Mouse (Mus musculus): ENCODE measurements around the gene Ifit1bl1. TPM values are rescaled to one million over a fixed set of nuclear protein-coding genes. Genes with fewer than 3 reads are reported as not detected.
"Not testable (repeated sequence)": the region's sequence is repeated elsewhere in the genome, so short reads cannot be mapped to it uniquely, and the experiment has no call there.

Ifit1bl1 gene
- 0.06 TPM in 1 of 2 replicates, not detected in the other for polyA plus RNA-seq (2012; ENCODE audit: insufficient read depth, low replicate concordance)

GRCm38 (mm10) chr19:34601888-34602287 is at the start of gene Ifit1bl1:
Gene Ifit1bl1, minus strand, starts transcription at chr19:34601956.
- H3K27me3 ChIP-seq (replicated peaks); H3K9me3 ChIP-seq; H3K36me3 ChIP-seq (replicated peaks; ENCODE audit: low read length); H3K4me1 ChIP-seq; H3K4me3 ChIP-seq (replicated peaks): not testable (repeated sequence)

- Histone ChIP-seq H3K9me3 (no peaks in the 10 kb centered on the region), H3K4me3 (replicated peaks) (peak overlapping the region; percentile 51), H3K36me3 (replicated peaks; ENCODE audit: low read length) (peaks cover 18% of the 10 kb centered on the region), H3K27me3 (replicated peaks) (no peaks in the 10 kb centered on the region), H3K4me1 (peaks cover 55% of the 10 kb centered on the region)
- no peak for TF ChIP-seq GATA1 (IDR thresholded peaks at IDR 0.05; ENCODE audit: borderline replicate concordance, low read length)
- no peak for TF ChIP-seq FLI1 (IDR thresholded peaks at IDR 0.05; ENCODE audit: low read length)
These were observed 49.2 kb upstream of the Ifit1bl1 start for GRCm38 (mm10) chr19:34650997-34651396.

- no peak for TF ChIP-seq GATA1 (IDR thresholded peaks at IDR 0.05; ENCODE audit: borderline replicate concordance, low read length)
- TF ChIP-seq FLI1 (IDR thresholded peaks at IDR 0.05; ENCODE audit: low read length) = no peak
- peaks cover 18% of the 10 kb centered on the region for H3K36me3 ChIP-seq (replicated peaks; ENCODE audit: low read length)
- no peaks in the 10 kb centered on the region for H3K9me3 ChIP-seq
- no peaks in the 10 kb centered on the region for H3K27me3 ChIP-seq (replicated peaks)
- H3K4me1 ChIP-seq = peaks cover 54% of the 10 kb centered on the region
- no peak overlapping the region for H3K4me3 ChIP-seq (replicated peaks)
These were observed 48.5 kb upstream of the Ifit1bl1 start for GRCm38 (mm10) chr19:34650276-34650675.

DNA sequence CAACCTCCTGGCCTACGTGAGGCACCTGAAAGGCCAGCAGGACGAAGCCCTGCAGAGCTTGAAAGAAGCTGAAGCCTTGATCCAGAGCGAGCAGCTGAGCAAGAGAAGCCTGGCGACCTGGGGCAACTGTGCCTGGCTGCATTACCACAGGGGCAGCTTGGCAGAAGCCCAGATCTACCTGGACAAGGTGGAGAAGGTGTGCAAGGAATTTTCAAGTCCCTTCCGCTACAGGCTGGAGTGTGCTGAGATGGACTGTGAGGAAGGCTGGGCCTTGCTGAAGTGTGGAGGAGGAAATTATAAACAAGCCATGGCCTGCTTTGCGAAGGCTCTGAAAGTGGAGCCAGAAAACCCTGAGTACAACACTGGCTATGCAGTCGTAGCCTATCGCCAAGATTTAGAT is 45.9 kb upstream of the Ifit1bl1 start:
- not testable (repeated sequence) for H3K4me3 ChIP-seq (replicated peaks); H3K27me3 ChIP-seq (replicated peaks); H3K9me3 ChIP-seq
- peaks cover 43% of the 10 kb centered on the region for H3K4me1 ChIP-seq
- H3K36me3 ChIP-seq (replicated peaks; ENCODE audit: low read length) = peaks cover 18% of the 10 kb centered on the region

DNA sequence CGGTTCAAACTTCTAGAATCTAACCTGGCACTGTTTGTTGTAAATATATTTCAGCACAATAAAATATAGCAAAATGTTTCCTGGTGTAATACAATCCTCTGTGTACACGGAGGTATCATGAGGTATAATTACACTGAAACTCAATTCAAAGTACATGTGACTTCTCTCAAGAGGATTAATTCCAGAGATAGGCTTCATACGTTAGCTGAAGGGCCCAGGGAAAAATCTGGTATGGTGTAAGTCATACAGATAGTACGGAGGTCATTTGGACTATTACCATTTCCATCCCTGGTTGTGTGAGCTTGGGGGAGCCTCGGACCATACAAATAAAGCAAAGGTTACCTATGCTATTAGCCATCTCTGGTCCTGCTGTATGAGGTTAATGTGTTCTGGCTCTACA is 40.9 kb upstream of the Ifit1bl1 start:
- H3K27me3 ChIP-seq (replicated peaks) = peaks cover 3% of the 10 kb centered on the region
- H3K4me1 ChIP-seq = peaks cover 47% of the 10 kb centered on the region
- no peak overlapping the region for H3K4me3 ChIP-seq (replicated peaks)
- H3K9me3 ChIP-seq = no peaks in the 10 kb centered on the region
- peaks cover 2% of the 10 kb centered on the region for H3K36me3 ChIP-seq (replicated peaks; ENCODE audit: low read length)
- TF ChIP-seq GATA1 (IDR thresholded peaks at IDR 0.05; ENCODE audit: borderline replicate concordance, low read length) = no peak
- TF ChIP-seq FLI1 (IDR thresholded peaks at IDR 0.05; ENCODE audit: low read length) = no peak

- peaks cover 3% of the 10 kb centered on the region for H3K27me3 ChIP-seq (replicated peaks)
- H3K9me3 ChIP-seq = no peaks in the 10 kb centered on the region
- TF ChIP-seq GATA1 (IDR thresholded peaks at IDR 0.05; ENCODE audit: borderline replicate concordance, low read length) (no peak), FLI1 (IDR thresholded peaks at IDR 0.05; ENCODE audit: low read length) (no peak)
- H3K4me3 ChIP-seq (replicated peaks) = peak within 1 kb of the TSS; percentile 90
- H3K36me3 ChIP-seq (replicated peaks; ENCODE audit: low read length) = no peaks in the 10 kb centered on the region
- peaks cover 44% of the 10 kb centered on the region for H3K4me1 ChIP-seq
These were observed 38.9 kb upstream of the Ifit1bl1 start, which contains the start of the genes Ifit1bl2 and Ifit1 for GRCm38 (mm10) chr19:34640623-34641022. Gene Ifit1bl2, minus strand, starts transcription at chr19:34640743. Gene Ifit1, plus strand, starts transcription at chr19:34640871.

GRCm38 (mm10) chr19:34636933-34637557 is 35.3 kb upstream of the Ifit1bl1 start:
- TF ChIP-seq FLI1 (IDR thresholded peaks at IDR 0.05; ENCODE audit: low read length) = no peak
- TF ChIP-seq GATA1 (IDR thresholded peaks at IDR 0.05; ENCODE audit: borderline replicate concordance, low read length) = no peak
- H3K4me3 ChIP-seq (replicated peaks) = no peak overlapping the region
- H3K27me3 ChIP-seq (replicated peaks) = peaks cover 3% of the 10 kb centered on the region
- no peaks in the 10 kb centered on the region for H3K36me3 ChIP-seq (replicated peaks; ENCODE audit: low read length)
- no peaks in the 10 kb centered on the region for H3K9me3 ChIP-seq
- peaks cover 43% of the 10 kb centered on the region for H3K4me1 ChIP-seq

GRCm38 (mm10) chr19:34633484-34633883 is 31.7 kb upstream of the Ifit1bl1 start:
- H3K4me1 ChIP-seq = peaks cover 11% of the 10 kb centered on the region
- TF ChIP-seq FLI1 (IDR thresholded peaks at IDR 0.05; ENCODE audit: low read length) (no peak), GATA1 (IDR thresholded peaks at IDR 0.05; ENCODE audit: borderline replicate concordance, low read length) (no peak)
- no peaks in the 10 kb centered on the region for H3K36me3 ChIP-seq (replicated peaks; ENCODE audit: low read length)
- no peak overlapping the region for H3K4me3 ChIP-seq (replicated peaks)
- no peaks in the 10 kb centered on the region for H3K27me3 ChIP-seq (replicated peaks)
- no peaks in the 10 kb centered on the region for H3K9me3 ChIP-seq

DNA sequence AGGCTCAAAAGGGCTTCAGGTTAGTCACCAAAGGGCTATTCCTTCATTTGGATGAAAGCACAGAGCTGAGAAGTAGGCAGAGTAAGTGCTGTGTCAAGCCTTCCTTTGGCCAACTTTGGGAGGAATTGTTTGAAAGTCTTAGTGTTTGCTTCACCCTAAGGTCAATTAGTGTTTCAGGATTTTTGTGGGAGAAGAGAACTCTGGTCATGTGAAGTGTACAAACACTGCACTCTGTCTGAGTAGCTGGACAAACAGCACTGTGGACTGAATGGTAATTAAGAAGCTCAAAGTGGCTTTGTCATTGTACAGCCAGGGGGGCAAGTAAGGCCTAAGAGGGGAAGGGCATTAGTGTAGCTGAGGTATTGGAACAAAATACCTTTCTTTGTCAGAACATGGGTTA is 29.7 kb upstream of the Ifit1bl1 start:
- no peak for TF ChIP-seq FLI1 (IDR thresholded peaks at IDR 0.05; ENCODE audit: low read length)
- TF ChIP-seq GATA1 (IDR thresholded peaks at IDR 0.05; ENCODE audit: borderline replicate concordance, low read length) = no peak
- Histone ChIP-seq H3K36me3 (replicated peaks; ENCODE audit: low read length) (no peaks in the 10 kb centered on the region), H3K27me3 (replicated peaks) (peaks cover 2% of the 10 kb centered on the region), H3K4me3 (replicated peaks) (no peak overlapping the region), H3K9me3 (no peaks in the 10 kb centered on the region), H3K4me1 (0 out of 2 replicates have a peak, but pooled peaks cover 3% of the 10 kb centered on the region)

DNA sequence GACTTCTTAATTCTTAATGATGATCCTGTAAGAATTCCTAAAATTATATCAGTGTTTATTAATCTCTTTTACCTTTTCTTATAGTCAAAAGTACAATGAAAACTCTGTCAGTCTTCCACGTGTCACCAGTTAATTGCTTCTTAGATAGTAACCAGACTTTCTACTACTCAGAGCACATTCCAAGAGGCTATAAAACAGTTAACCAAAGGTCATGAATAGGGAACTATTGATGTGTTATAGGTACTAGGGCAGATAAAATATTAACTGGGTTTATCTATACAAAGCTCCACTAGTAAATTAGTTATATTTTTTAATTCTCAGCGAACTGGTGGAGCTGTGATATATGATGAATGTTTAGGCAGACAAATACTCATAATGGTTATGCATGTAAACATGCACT is 25.7 kb upstream of the Ifit1bl1 start:
- Histone ChIP-seq H3K27me3 (replicated peaks) (peaks cover 9% of the 10 kb centered on the region), H3K4me3 (replicated peaks) (no peak overlapping the region), H3K36me3 (replicated peaks; ENCODE audit: low read length) (no peaks in the 10 kb centered on the region), H3K4me1 (peaks cover 6% of the 10 kb centered on the region), H3K9me3 (no peaks in the 10 kb centered on the region)
- no peak for TF ChIP-seq FLI1 (IDR thresholded peaks at IDR 0.05; ENCODE audit: low read length)
- no peak for TF ChIP-seq GATA1 (IDR thresholded peaks at IDR 0.05; ENCODE audit: borderline replicate concordance, low read length)

DNA sequence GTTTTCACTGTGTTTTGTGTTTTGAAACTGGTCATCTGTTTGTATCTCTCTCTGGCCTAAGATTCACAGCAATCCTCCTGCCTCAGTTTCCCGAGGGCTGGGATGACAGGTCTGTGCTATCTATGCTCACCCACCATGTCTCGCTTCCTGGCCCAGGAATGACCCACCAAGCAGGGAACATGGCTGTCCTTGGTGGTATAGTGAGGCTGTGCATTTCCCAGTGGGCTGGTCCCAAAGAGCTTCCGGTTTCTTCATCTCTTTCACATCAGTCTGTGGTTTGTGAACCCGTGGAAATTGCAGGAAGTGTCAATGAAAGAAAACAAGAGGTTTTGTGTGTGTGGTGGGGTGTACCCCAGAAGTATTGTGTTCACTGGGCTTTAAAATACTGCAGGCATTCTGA is 22.9 kb upstream of the Ifit1bl1 start:
- H3K4me3 ChIP-seq (replicated peaks) = no peak overlapping the region
- peaks cover 6% of the 10 kb centered on the region for H3K4me1 ChIP-seq
- H3K36me3 ChIP-seq (replicated peaks; ENCODE audit: low read length) = no peaks in the 10 kb centered on the region
- TF ChIP-seq FLI1 (IDR thresholded peaks at IDR 0.05; ENCODE audit: low read length) (no peak), GATA1 (IDR thresholded peaks at IDR 0.05; ENCODE audit: borderline replicate concordance, low read length) (no peak)
- H3K9me3 ChIP-seq = no peaks in the 10 kb centered on the region
- H3K27me3 ChIP-seq (replicated peaks) = peaks cover 12% of the 10 kb centered on the region

All from megakaryocyte, embryonic 14.5 days (primary cell).